Mouse (Mus musculus) thymus, adult 2 months (tissue): Measurements from ENCODE around the gene Rpl23. TPM values are rescaled to one million over a fixed set of nuclear protein-coding genes. Genes with fewer than 3 reads are reported as not detected.

Experiments
- DNase-seq: peaks from one replicate; pipeline ENCODE4 v3.0.0; 2021
- H3K27ac ChIP-seq: fragments of 200-500 bp; 2 replicates; pipeline ENCODE4 v1.5.1; 2012; ENCODE audit warnings: low read length, control low read depth; ENCODE audit not compliant: control insufficient read depth, insufficient read depth
- H3K27me3 ChIP-seq: fragments of 200-500 bp; 2 replicates; pipeline ENCODE4 v1.6.1; 2012; ENCODE audit warnings: mild to moderate bottlenecking, low read length, moderate library complexity, mixed read lengths; ENCODE audit not compliant: control insufficient read depth, insufficient read depth
- H3K36me3 ChIP-seq: fragments of 200-500 bp; 2 replicates; pipeline ENCODE4 v1.6.1; 2012; ENCODE audit warnings: mild to moderate bottlenecking, low read length, moderate library complexity; ENCODE audit not compliant: control insufficient read depth, insufficient read depth
- H3K4me1 ChIP-seq: fragments of 200-500 bp; replicated peaks from 2 replicates; pipeline ENCODE4 v1.6.1; 2012; ENCODE audit warnings: low read length; ENCODE audit not compliant: control insufficient read depth, insufficient read depth
- H3K4me3 ChIP-seq: fragments of 200-500 bp; 2 replicates; pipeline ENCODE4 v1.5.1; 2012; ENCODE audit warnings: mild to moderate bottlenecking, low read length, control low read depth, moderate library complexity; ENCODE audit not compliant: control insufficient read depth, insufficient read depth
- CTCF ChIP-seq: fragments of 200-500 bp; IDR thresholded peaks from 2 replicates; pipeline ENCODE4 v1.5.1; 2012; ENCODE audit warnings: mild to moderate bottlenecking, control low read depth, low read length, moderate library complexity, borderline replicate concordance; ENCODE audit not compliant: control insufficient read depth, poor library complexity, insufficient read depth; ENCODE audit errors: extremely low read depth
- POLR2A ChIP-seq: fragments of 200-500 bp; IDR thresholded peaks from 2 replicates; pipeline ENCODE4 v1.6.1; 2012; ENCODE audit warnings: mild to moderate bottlenecking, low read length, control low read depth, moderate library complexity; ENCODE audit not compliant: control insufficient read depth, poor library complexity, insufficient read depth; ENCODE audit errors: extremely low read depth
- WGBS: fragments of 180-500 bp; shearing (Covaris S2); methylation state at CpG from one replicate; pipeline ENCODE4 v1.1.7; 2018; 5-methylcytosine and 5-hydroxymethylcytosine counted together
- polyA plus RNA-seq: library from polyadenylated mRNA; depleted of rRNA; stranded (reverse); fragments of >200 nt; gene quantifications from 2 replicates; pipeline ENCODE4 v1.2.3, GENCODE M21; 2012

Gene Rpl23
- polyA plus RNA-seq, 1 experiment: 154 TPM

GRCm38 (mm10) chr11:97802194-97802470 lies 19.9 kb upstream of the Rpl23 start:
- H3K27me3 ChIP-seq: no peaks in the 10 kb centered on the region
- H3K4me1 ChIP-seq: peaks cover 36% of the 10 kb centered on the region
- TF ChIP-seq CTCF (no peak), POLR2A (no peak)
- no peak for DNase-seq
- H3K27ac ChIP-seq: no peak overlapping the region
- WGBS: 76% methylated on average over 1 of the region's 1 CpGs
- H3K36me3 ChIP-seq: no peaks in the 10 kb centered on the region
- no peak overlapping the region for H3K4me3 ChIP-seq

- TF ChIP-seq POLR2A (no peak), CTCF (no peak)
- peak; percentile 33 for DNase-seq
- no peaks in the 10 kb centered on the region for H3K36me3 ChIP-seq
- H3K27ac ChIP-seq: no peak overlapping the region
- H3K27me3 ChIP-seq: no peaks in the 10 kb centered on the region
- 79% methylated on average over 8 of the region's 8 CpGs for WGBS
- peaks cover 31% of the 10 kb centered on the region for H3K4me1 ChIP-seq
- H3K4me3 ChIP-seq: peak overlapping the region; percentile 97
Observed at GRCm38 (mm10) chr11:97801409-97802193, 19.4 kb upstream of the Rpl23 start.

GRCm38 (mm10) chr11:97800691-97801408 lies 18.6 kb upstream of the Rpl23 start:
- TF ChIP-seq POLR2A (0 out of 2 replicates have a peak, but pooled peaks have one; percentile 15), CTCF (no peak)
- peak overlapping the region; percentile 95 for H3K27ac ChIP-seq
- 9% methylated on average over 17 of the region's 17 CpGs for WGBS
- H3K4me3 ChIP-seq: peak overlapping the region; percentile 97
- peak; percentile 49 for DNase-seq
- no peaks in the 10 kb centered on the region for H3K27me3 ChIP-seq
- peaks cover 23% of the 10 kb centered on the region for H3K4me1 ChIP-seq
- H3K36me3 ChIP-seq: no peaks in the 10 kb centered on the region

- no peaks in the 10 kb centered on the region for H3K36me3 ChIP-seq
- 1% methylated on average over 37 of the region's 43 CpGs for WGBS
- peak overlapping the region; percentile 95 for H3K27ac ChIP-seq
- peak; percentile 83 for DNase-seq
- H3K27me3 ChIP-seq: no peaks in the 10 kb centered on the region
- H3K4me3 ChIP-seq: peak overlapping the region; percentile 97
- H3K4me1 ChIP-seq: peaks cover 19% of the 10 kb centered on the region
- TF ChIP-seq CTCF: 0 out of 2 replicates have a peak, but pooled peaks have one; percentile 12
- TF ChIP-seq POLR2A: 0 out of 2 replicates have a peak, but pooled peaks have one; percentile 63
Observed at GRCm38 (mm10) chr11:97799994-97800690, 17.9 kb upstream of the Rpl23 start.

DNA sequence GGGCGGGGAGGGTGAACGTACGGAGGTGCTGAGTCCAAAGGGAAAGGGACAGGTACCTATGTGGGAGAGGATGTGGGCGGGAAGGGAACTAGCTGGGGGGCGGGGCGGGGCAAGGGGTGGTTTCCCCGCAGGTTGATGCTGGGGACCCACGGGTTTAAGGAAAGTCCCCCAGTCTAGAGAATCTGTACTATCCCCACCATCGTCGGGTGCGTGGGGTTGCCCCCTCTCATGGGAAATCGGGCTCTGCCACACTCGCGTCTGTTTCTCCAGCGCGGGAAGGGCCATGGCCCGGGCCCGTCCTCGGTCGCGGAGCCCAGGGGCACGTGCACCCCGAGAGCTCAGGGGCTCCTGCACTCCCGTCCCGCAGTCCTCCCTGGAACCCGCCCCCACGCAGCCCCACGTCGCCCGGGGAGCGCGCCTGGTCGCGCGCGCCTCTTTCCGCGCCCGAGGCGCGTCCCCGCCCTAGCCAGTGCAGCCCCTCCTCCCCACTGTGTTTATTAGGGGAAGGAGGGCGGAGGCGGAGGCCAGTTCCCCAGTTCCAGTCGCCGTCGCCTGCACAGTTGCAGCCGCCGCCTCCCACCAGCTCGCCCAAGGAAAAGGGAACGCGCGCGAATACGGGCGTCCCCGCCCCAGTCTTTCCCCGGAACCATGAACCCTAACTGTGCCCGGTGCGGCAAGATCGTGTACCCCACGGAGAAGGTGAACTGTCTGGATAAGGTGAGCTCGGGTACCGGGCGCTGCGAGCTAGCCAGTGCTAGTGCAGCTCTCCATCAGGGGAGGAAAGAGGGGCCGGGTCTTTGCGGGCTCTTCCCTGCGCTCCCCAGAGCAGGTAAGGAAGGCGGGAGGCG lies 17.1 kb upstream of the Rpl23 start:
- WGBS: under 1% methylated on average over 71 of the region's 71 CpGs
- DNase-seq: peak; percentile 83

GRCm38 (mm10) chr11:97798782-97799145 lies 16.5 kb upstream of the Rpl23 start, which contains the start of gene Lasp1:
Gene Lasp1, plus strand, starts transcription at chr11:97799000.
- Histone ChIP-seq H3K4me3 (peak within 1 kb of the TSS; percentile 97), H3K27me3 (no peaks in the 10 kb centered on the region), H3K36me3 (no peaks in the 10 kb centered on the region), H3K27ac (peak within 1 kb of the TSS; percentile 95), H3K4me1 (peaks cover 14% of the 10 kb centered on the region)
- WGBS: under 1% methylated on average over 11 of the region's 11 CpGs
- TF ChIP-seq CTCF: no peak
- no peak for TF ChIP-seq POLR2A
- peak; percentile 87 for DNase-seq

More for the DNA sequence above, 17.1 kb upstream of the Rpl23 start:
- Histone ChIP-seq H3K36me3 (no peaks in the 10 kb centered on the region), H3K4me1 (peaks cover 14% of the 10 kb centered on the region), H3K27ac (peak overlapping the region; percentile 95), H3K4me3 (peak overlapping the region; percentile 97), H3K27me3 (no peaks in the 10 kb centered on the region)
- TF ChIP-seq CTCF (0 out of 2 replicates have a peak, but pooled peaks have one; percentile 18), POLR2A (peak; percentile 53; the same call in 1 of the 2 replicates)
